10 mouse cellular contexts compared by ENCODE assay signal in the genomic region with DNA sequence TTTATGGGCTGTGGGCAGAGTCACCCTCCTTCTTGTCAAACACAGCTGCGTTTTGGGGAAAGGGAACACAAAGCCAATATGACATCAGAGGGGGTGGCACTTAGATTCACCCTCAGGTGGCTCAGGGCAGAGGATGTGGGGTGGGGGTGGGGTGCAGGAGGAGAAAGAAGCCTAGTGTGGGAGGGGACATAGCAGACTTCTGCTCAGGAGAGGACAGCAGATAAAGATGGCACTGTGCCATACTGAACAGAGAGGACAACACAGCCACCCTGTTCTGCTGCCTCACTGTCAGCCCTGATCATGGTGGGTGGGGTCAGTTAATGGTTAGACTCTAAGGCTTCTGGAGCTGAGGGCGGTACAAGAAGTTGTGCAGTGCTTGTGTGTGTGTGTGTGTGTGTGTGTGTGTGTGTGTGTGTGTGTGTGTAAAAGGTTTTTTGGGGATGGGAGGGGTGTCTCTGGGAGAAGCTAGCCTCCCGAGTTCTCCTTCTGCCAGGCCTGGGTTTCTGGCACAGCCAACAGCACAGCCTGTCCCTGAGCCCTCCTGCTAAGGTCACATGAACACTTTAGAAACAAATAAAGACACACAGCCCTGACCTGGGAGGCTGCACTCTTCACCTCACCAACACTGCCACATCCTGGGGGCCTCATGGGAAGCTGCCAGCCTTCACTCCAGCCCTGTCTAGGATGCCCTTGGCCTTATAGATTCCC. TPM values are rescaled to one million over a fixed set of nuclear protein-coding genes. Genes with fewer than 3 reads are reported as not detected.
A peak's percentile ranks its signal among the peaks of the same experiment; 100 is the strongest.
DNase-seq lines count a peak whose midpoint lies in the region; ATAC-seq and TF ChIP-seq lines count a peak whose summit lies in the region.
"Had no signal": no experiment of that assay in that cellular context is flagged by ENCODE, and none has a peak within 500 bp of the region (broad histone marks: within the 10 kb centered on the region; RNA-seq: fewer than 3 reads in every experiment).

No protein-coding gene starts in this region.

- no peak overlapping the region for H3K9ac ChIP-seq in hindbrain, postnatal 0 days (replicated peaks; ENCODE audit: low read length)
- H3K9ac ChIP-seq in stomach, embryonic 15.5 days, result no peak overlapping the region
- H3K9ac ChIP-seq in forebrain, embryonic 15.5 days (replicated peaks), result no peak overlapping the region
- H3K9ac ChIP-seq in forebrain, embryonic 13.5 days, result no peak overlapping the region
- H3K9ac ChIP-seq: embryonic facial prominence, embryonic 15.5 days had no signal

- H3K4me1 ChIP-seq in hindbrain, postnatal 0 days (ENCODE audit: insufficient read depth, low read length), result peaks cover 6% of the 10 kb centered on the region; the same call in 1 of the 2 replicates
- peaks cover 7% of the 10 kb centered on the region; the same call in 1 of the 2 replicates for H3K4me1 ChIP-seq in stomach, embryonic 15.5 days
- H3K4me1 ChIP-seq in forebrain, embryonic 15.5 days, result no peaks in the 10 kb centered on the region
- no peaks in the 10 kb centered on the region for H3K4me1 ChIP-seq in forebrain, embryonic 13.5 days

- H3K4me2 ChIP-seq in hindbrain, postnatal 0 days (ENCODE audit: low read depth, low read length), result no peak overlapping the region
- no peak overlapping the region for H3K4me2 ChIP-seq in stomach, embryonic 15.5 days
- H3K4me2 ChIP-seq in forebrain, embryonic 15.5 days (replicated peaks), result no peak overlapping the region
- no peak overlapping the region for H3K4me2 ChIP-seq in forebrain, embryonic 13.5 days
- H3K4me2 ChIP-seq: embryonic facial prominence, embryonic 15.5 days had no signal

- intact Hi-C loops in gastrocnemius, adult 2 months (cut with DNase I), result no loop called here

- DNase-seq in gastrocnemius, adult 2 months, result peak; percentile 55
- DNase-seq in gastrocnemius, adult 8-10 months (ENCODE audit: low spot score in 2 of 2), result no peak
- peak; percentile 41 for DNase-seq in retina, postnatal 1 day
- no peak for DNase-seq in retina, embryonic 14.5 days (ENCODE audit: low spot score)
- DNase-seq in hindbrain, postnatal 0 days (ENCODE audit: low spot score), result peak; percentile 65

- peak overlapping the region; percentile 40 for H3K27ac ChIP-seq in gastrocnemius, adult 2 months
- H3K27ac ChIP-seq in hindbrain, postnatal 0 days, result peak overlapping the region; percentile 77
- no peak overlapping the region for H3K27ac ChIP-seq in stomach, embryonic 15.5 days
- H3K27ac ChIP-seq in forebrain, embryonic 15.5 days (replicated peaks), result no peak overlapping the region
- H3K27ac ChIP-seq in forebrain, embryonic 13.5 days, result no peak overlapping the region
- H3K27ac ChIP-seq: embryonic facial prominence, embryonic 15.5 days; macrophage had no signal

- no peak overlapping the region for H3K4me3 ChIP-seq in gastrocnemius, adult 2 months
- no peak overlapping the region for H3K4me3 ChIP-seq in hindbrain, postnatal 0 days (ENCODE audit: low read length)
- no peak overlapping the region for H3K4me3 ChIP-seq in stomach, embryonic 15.5 days (replicated peaks)
- H3K4me3 ChIP-seq in forebrain, embryonic 15.5 days, result no peak overlapping the region
- no peak overlapping the region for H3K4me3 ChIP-seq in forebrain, embryonic 13.5 days
- H3K4me3 ChIP-seq: embryonic facial prominence, embryonic 15.5 days had no signal

- no peak for TF ChIP-seq CTCF in gastrocnemius, adult 2 months (IDR thresholded peaks at IDR 0.05)
- no peak for TF ChIP-seq CTCF in hindbrain, postnatal 0 days (IDR thresholded peaks at IDR 0.05; ENCODE audit: low read depth)

- WGBS in hindbrain, postnatal 0 days, result 43% methylated on average over 3 of the region's 3 CpGs
- 31% methylated on average over 3 of the region's 3 CpGs for WGBS in stomach, embryonic 15.5 days
- WGBS in forebrain, embryonic 15.5 days, result 57% methylated on average over 3 of the region's 3 CpGs
- WGBS in forebrain, embryonic 13.5 days, result 60% methylated on average over 2 of the region's 3 CpGs

- ATAC-seq in hindbrain, postnatal 0 days, result peak; percentile 88
- ATAC-seq in stomach, embryonic 15.5 days (ENCODE audit: insufficient read depth, low FRiP score, low read depth), result peak; percentile 58
- ATAC-seq in forebrain, embryonic 15.5 days (replicated peaks), result no peak
- no peak for ATAC-seq in forebrain, embryonic 13.5 days

- H3K27me3 ChIP-seq in hindbrain, postnatal 0 days (ENCODE audit: insufficient read depth, low read length), result no peaks in the 10 kb centered on the region
- no peaks in the 10 kb centered on the region for H3K27me3 ChIP-seq in stomach, embryonic 15.5 days (replicated peaks)
- H3K27me3 ChIP-seq in forebrain, embryonic 15.5 days, result no peaks in the 10 kb centered on the region
- no peaks in the 10 kb centered on the region for H3K27me3 ChIP-seq in forebrain, embryonic 13.5 days
- H3K27me3 ChIP-seq: embryonic facial prominence, embryonic 15.5 days had no signal

- no peaks in the 10 kb centered on the region for H3K36me3 ChIP-seq in hindbrain, postnatal 0 days (ENCODE audit: insufficient read depth, low read length)
- no peaks in the 10 kb centered on the region for H3K36me3 ChIP-seq in stomach, embryonic 15.5 days
- H3K36me3 ChIP-seq in forebrain, embryonic 15.5 days, result no peaks in the 10 kb centered on the region
- no peaks in the 10 kb centered on the region for H3K36me3 ChIP-seq in forebrain, embryonic 13.5 days (ENCODE audit: poor library complexity, severe bottlenecking)
- H3K36me3 ChIP-seq: embryonic facial prominence, embryonic 15.5 days had no signal

- no peaks in the 10 kb centered on the region for H3K9me3 ChIP-seq in hindbrain, postnatal 0 days (ENCODE audit: low read length)
- H3K9me3 ChIP-seq in stomach, embryonic 15.5 days, result no peaks in the 10 kb centered on the region
- no peaks in the 10 kb centered on the region for H3K9me3 ChIP-seq in forebrain, embryonic 15.5 days
- H3K9me3 ChIP-seq in forebrain, embryonic 13.5 days (replicated peaks), result no peaks in the 10 kb centered on the region
- H3K9me3 ChIP-seq: embryonic facial prominence, embryonic 15.5 days had no signal

RNA-seq across cellular contexts. Expression of gene Capn9, which starts 10.0 kb away (rescaled TPM):
- not detected for total RNA-seq in gastrocnemius, adult 2 months (2021)
- not detected for total RNA-seq in gastrocnemius, adult 8-10 months (2022)
- not detected in 2 replicates for total RNA-seq in hindbrain, postnatal 0 days (2014; rRNA removed)
- 0.29 and 0.39 TPM in 2 replicates for polyA plus RNA-seq in hindbrain, postnatal 0 days (2015; fragmentation: Nextera tagmentation; extraction: Ambion mirVana)
- 0.24 TPM in 2 replicates for polyA plus RNA-seq in stomach, embryonic 15.5 days (2015; fragmentation: Nextera tagmentation; extraction: Ambion mirVana)
- polyA plus RNA-seq in forebrain, embryonic 15.5 days (2015; fragmentation: Nextera tagmentation; extraction: Ambion mirVana), result 0.08 and 0.11 TPM in 2 replicates
- 0.06 TPM in 1 of 2 replicates, not detected in the other for polyA plus RNA-seq in forebrain, embryonic 13.5 days (2015; fragmentation: Nextera tagmentation; extraction: Ambion mirVana)
- polyA plus RNA-seq: macrophage had no signal

RNA-seq across cellular contexts. Expression of gene Agt, which starts 16.4 kb away (rescaled TPM):
- total RNA-seq in gastrocnemius, adult 2 months (2021), result 10 to 100 TPM; 12.0 to 18.0 TPM
- 10 to 100 TPM in 2 of 4 experiments, 1 to 10 TPM in 2; 7.5 to 10.9 (median 9.9) TPM for total RNA-seq in gastrocnemius, adult 8-10 months (2022)
- total RNA-seq in hindbrain, postnatal 0 days (2014; rRNA removed), result 101 and 162 TPM in 2 replicates
- polyA plus RNA-seq in hindbrain, postnatal 0 days (2015; fragmentation: Nextera tagmentation; extraction: Ambion mirVana), result 95.3 and 112 TPM in 2 replicates
- polyA plus RNA-seq in stomach, embryonic 15.5 days (2015; fragmentation: Nextera tagmentation; extraction: Ambion mirVana), result 8.2 and 15.8 TPM in 2 replicates
- 0.19 and 0.23 TPM in 2 replicates for polyA plus RNA-seq in forebrain, embryonic 15.5 days (2015; fragmentation: Nextera tagmentation; extraction: Ambion mirVana)
- 0.21 TPM in 1 of 2 replicates, not detected in the other for polyA plus RNA-seq in forebrain, embryonic 13.5 days (2015; fragmentation: Nextera tagmentation; extraction: Ambion mirVana)
- polyA plus RNA-seq: macrophage had no signal

Comparison
In these comparisons a context has a peak if more than half of its experiments do, and no peak if none do; other contexts are left out.
1. DNase-seq: peak in gastrocnemius, adult 2 months (single experiment), retina, postnatal 1 day (single experiment) and hindbrain, postnatal 0 days (single experiment); none in gastrocnemius, adult 8-10 months (0 of 2) and retina, embryonic 14.5 days (single experiment).
2. H3K27ac ChIP-seq: peak in gastrocnemius, adult 2 months (single experiment) and hindbrain, postnatal 0 days (single experiment); none in stomach, embryonic 15.5 days (single experiment), forebrain, embryonic 15.5 days (single experiment) and forebrain, embryonic 13.5 days (single experiment).
3. ATAC-seq: peak in hindbrain, postnatal 0 days (single experiment) and stomach, embryonic 15.5 days (single experiment); none in forebrain, embryonic 15.5 days (single experiment) and forebrain, embryonic 13.5 days (single experiment).